Mouse (Mus musculus): ENCODE data around the gene B830017H08Rik.

The B830017H08Rik gene

DNA sequence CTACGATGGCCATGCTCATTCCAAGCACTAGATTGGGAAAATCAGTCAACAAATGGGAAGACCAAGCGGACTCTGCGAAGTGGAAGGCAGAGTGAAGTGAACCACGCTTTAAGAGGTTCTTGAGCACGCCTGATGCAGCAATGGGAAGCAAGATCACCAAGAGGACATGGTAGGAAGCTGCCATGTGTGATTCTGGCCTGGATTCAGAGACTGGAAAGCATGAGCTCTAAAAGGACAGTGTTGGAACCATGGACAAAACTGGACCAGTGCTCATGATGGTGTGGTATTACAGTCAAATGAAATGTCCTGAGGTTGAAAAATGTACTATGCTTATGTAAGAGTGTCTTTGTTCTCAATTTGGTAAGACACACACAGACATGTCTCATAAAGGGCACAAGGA lies 18.4 kb downstream of the B830017H08Rik start:
- DNase-seq (ENCODE audit: low read depth, low spot score) = no peak

DNA sequence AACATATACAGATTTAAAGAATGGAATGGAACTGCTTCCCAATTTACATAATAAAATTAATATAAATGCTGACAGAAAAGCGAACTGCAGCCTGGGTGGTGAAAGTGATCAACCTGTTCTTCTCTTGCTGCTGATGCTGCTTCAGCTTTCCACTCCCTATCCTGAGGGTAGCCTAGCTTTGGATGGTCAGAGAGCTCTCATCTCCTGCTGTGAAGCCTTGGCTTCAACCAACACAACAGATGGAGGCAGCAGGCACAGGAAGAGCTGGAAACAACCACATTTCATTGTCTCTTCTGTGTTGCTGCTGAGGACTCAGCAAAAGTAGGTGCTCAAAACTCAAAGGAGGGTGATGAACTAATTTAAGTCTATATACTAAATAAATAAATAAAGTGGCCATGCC lies 18.9 kb downstream of the B830017H08Rik start:
- DNase-seq (ENCODE audit: low read depth, low spot score) = no peak

DNA sequence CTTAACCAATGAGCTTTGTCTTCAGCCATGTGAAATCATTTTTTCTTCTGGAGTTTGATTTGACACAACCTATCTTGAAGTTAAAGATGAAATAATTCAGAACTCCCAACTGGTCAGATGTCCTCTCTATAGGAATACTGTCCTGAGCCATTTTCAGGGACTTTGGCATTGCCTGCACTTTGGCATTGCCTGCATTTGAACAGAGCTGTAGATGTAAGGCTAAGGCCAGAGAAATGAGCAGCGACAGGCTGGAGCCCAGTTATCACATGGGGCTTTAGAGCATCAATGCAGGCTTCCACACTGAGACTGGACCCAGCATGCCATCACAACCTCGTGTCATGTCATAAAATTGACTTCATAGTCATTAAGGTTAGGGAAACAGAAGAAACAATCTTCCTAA lies 20.3 kb downstream of the B830017H08Rik start:
- no peak for DNase-seq (ENCODE audit: low read depth, low spot score)

DNA sequence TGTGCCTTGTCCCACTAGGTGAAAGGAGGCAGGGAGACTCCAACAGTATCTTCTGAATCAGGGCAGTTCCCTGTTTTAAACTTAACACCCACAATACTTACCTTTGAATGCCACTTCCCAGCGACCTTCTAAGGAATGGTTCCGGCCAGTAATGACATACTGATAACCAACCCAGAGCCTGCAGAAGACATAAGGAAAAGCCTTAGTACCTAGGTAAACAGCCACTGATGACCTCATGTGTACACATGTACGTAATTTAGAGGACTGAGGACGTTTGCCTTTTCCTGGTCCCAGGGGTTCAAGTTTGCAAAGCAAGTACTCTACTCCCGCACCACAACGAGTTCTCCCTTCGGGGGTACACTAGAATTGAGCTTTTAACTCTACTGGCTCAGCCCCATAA lies 24.2 kb downstream of the B830017H08Rik start:
- no peak for DNase-seq (ENCODE audit: low read depth, low spot score)

DNA sequence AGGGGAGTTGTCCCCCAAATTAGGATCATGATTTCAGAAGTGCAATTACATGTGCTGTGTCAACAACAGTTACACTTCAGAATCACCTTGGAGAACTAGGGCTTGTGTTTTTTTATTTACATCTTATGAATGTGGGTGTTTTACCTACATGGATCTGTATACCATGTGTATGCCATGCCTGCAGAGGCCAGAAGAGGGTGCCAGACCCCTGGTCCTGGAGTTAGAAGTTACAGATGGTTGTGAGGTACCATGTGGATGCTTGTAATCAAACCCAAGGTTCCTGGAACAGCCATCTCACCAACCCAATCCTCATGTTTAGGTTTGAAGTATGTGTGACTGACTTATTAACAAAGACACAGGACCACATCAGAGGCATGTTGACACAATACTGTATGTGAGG lies 25.7 kb downstream of the B830017H08Rik start:
- peak; percentile 48 for DNase-seq (ENCODE audit: low read depth, low spot score)

DNA sequence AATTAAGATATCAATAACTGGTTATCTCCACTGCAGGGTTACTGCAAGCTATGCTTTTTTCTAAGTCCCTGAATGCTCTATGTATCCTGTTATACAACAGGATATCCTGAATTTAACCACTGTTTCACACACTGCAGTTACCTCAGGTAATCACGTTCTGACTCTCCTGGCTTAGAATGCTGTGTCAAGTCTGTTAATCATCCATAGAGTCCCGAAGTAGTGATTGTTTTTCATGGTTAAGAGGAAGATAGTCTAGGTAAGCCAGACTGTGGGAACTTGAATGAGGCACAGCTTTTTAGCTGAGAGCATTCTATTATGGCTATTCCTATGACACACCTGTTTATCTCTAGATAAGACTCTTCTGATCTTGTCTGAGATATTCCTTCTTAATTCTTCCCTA lies 32.4 kb downstream of the B830017H08Rik start:
- no peak for DNase-seq (ENCODE audit: low read depth, low spot score)

DNA sequence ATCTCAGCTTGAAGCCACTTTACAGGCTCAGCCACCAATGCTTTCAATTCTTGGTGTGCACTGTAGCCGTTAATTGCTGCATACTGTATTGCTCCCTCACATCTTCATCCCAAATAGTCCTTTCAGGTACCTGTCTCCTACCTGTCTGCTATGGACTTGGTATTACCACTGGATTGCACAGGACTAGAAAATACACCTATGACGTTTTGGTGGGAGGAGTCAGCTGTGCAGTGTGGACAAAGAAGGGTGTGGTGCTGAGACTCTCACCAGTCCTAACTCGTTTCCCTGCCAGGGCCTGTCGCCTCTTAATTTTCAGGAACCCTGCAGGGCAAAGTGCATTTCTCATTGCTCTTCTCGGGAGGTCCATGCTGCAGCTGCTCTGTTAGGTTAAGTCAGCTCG lies 32.8 kb downstream of the B830017H08Rik start:
- peak; percentile 70 for DNase-seq (ENCODE audit: low read depth, low spot score)

DNA sequence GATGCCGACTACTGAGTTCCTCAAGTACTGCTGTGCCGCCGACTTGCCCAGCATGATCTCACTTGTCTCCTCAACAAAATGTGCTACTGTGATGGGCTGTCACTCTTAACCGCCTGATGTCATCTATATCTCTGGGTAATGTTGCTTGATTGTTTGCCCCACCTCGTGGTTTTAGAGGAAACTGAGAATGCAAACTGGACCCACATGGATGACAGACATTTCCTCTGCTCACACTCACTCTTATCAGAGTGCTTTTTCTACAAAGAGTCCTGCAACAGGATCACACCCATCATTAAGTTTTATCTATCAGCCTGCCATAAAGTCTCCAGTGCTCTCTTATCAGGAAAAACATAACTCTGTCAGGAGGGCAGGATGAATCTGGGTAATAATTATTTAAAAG lies 38.3 kb downstream of the B830017H08Rik start:
- no peak for DNase-seq (ENCODE audit: low read depth, low spot score)

DNA sequence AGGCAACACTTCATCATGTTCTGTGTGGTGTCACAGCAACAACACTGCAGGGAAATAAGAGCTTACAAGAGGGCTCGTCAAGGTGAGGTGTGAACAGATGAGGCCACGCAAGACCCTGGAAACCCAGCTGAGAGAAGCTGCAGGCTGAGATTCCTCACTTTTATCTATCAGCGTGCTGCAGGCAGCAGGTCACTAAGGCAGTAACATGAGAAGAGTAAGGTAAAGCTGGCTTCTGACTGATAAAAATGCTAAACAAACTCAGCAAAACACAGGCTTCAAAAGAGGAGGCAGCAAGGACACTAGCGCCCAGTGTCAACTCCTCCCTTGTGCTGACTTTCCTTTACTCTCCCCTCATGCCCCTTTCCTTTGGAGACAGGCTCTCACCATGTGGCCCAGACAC lies 40.1 kb downstream of the B830017H08Rik start:
- no peak for DNase-seq (ENCODE audit: low read depth, low spot score)

DNA sequence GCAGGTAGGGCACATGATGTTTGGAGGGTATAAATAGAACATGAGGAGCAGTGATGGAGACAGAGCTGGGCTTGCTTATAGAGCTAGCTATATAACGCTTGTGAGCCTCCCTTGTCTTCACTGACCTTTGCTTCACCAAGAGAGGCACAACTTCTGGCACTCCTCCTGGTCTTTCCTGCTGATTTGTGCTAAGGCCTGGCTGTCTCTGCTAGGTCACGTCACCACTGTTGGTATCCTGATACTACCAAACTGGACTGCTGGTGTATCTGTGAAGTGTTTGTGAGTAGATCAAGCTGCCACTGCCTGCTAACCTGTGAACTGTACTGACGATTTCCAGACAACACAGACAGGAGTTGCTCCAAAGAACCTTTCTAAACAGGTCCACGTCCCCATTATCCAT lies 42.3 kb downstream of the B830017H08Rik start:
- DNase-seq (ENCODE audit: low read depth, low spot score) = no peak

DNA sequence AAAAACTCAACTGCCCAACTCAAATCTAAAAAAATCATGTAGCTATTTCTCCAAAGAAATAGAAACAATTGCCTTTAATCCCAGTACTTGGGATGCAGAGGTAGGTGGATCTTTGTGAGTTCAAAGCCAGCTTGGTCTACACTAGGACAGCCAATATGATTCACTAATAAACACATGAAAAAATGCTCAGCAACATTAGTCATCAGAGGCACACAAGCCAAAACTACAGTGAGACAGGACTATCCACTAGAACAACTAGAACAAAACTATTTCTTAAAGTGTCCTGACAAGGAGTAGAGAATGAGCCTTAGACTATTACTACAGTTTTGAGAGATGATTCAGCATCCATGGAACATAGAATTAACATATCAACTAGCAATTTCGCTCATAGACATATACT lies 43.2 kb downstream of the B830017H08Rik start:
- DNase-seq (ENCODE audit: low read depth, low spot score) = no peak

DNA sequence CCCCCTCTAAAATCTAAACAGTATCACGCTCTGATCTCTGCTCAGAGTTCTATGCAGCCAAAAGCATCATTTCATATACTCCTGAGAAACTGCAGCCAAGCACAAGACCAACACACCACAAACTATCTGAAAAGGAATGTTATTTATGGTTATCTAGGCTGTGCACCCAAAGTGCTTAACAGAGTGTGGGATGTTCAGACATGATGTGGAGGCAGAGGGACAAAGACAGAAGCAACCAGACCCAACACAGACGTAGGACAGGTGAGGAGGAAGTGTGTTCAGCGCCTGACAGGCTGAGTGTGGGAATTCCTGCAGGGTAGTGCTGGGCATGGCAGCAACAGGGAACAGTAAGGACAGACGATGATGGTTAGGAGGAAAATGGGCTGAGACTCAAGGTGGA lies 46.6 kb downstream of the B830017H08Rik start:
- DNase-seq (ENCODE audit: low read depth, low spot score) = no peak

DNA sequence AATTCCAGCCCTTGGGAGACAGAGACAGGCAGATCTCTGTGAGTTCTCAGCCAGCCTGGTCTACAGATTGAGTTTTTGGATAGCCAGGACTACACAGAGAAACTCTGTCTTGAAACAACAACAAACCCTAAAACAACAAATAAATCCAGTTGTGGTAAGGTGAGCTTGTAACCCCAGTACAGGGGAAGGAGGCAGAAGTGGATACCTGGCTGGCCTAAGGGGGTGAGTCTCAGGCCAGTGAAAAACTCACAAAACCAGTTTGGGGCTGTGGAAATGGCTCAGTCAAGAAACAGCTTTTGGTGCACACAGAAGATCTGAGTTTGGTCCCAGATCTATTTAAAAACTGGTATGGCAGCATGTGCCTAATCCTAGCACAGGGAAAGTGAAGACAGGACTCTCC lies 49.3 kb downstream of the B830017H08Rik start:
- no peak for DNase-seq (ENCODE audit: low read depth, low spot score)

DNA sequence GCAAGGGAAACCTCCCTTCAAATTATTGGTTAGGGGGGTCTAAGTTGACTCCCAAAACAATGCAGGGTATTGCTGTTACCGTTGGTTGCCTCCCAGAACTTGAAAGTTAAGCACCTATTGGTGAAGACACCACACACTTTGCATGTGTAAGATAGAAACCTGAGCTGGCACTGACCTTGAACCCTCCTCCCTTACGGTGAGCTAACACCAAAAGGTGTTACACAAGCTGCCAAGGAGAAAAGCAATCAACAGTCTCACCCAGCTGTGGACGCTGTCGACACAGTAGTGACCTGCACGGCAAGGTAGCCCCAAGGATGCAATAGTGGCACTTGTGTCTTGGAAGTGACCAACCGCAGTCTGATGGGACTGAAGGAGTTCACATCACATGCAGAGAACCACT lies 51.2 kb downstream of the B830017H08Rik start:
- peak; percentile 57 for DNase-seq (ENCODE audit: low read depth, low spot score)

Measured in R1 (cell line).